Comparison of ENCODE assay signal across 22 mouse cellular contexts in the genomic region with DNA sequence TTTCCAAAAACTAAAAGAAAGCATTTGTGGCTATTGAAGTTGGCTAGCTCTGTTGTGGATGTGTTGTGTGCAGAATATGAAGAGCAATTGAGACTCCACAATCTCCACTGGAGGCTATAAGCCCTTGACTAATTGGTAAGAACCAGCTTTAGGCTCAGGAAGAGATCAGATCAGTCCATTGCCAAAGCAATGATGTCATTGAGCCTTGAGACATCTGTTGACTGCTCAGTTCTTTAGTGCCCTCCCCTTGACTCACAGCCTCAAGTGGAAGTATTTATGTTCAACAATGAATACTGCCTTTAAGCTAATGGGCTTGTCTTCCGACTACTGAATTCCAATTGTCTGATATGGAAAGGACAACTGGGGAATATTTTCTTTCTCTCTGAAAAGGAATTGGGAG.
A peak's percentile ranks its signal among the peaks of the same experiment; 100 is the strongest.
DNase-seq lines count a peak whose midpoint lies in the region; ATAC-seq and TF ChIP-seq lines count a peak whose summit lies in the region.
"Had no signal": no experiment of that assay in that cellular context is flagged by ENCODE, and none has a peak within 500 bp of the region (broad histone marks: within the 10 kb centered on the region; RNA-seq: fewer than 3 reads in every experiment).

No protein-coding gene starts in this region.

- no peak overlapping the region for H3K4me3 ChIP-seq in forebrain, embryonic 16.5 days (replicated peaks; ENCODE audit: low read length)
- no peak overlapping the region for H3K4me3 ChIP-seq in forebrain, embryonic 11.5 days (ENCODE audit: low read depth, low read length)
- no peak overlapping the region for H3K4me3 ChIP-seq in limb, embryonic 14.5 days (replicated peaks; ENCODE audit: low read length)
- H3K4me3 ChIP-seq: heart, embryonic 15.5 days; limb, embryonic 12.5 days; midbrain, embryonic 13.5 days; neural tube, embryonic 13.5 days had no signal

- H3K27ac ChIP-seq in forebrain, embryonic 16.5 days (ENCODE audit: low read length): no peak overlapping the region
- no peak overlapping the region for H3K27ac ChIP-seq in forebrain, embryonic 11.5 days (ENCODE audit: low read depth, low read length)
- H3K27ac ChIP-seq in limb, embryonic 14.5 days (replicated peaks; ENCODE audit: low read depth, low read length): no peak overlapping the region
- H3K27ac ChIP-seq: heart, embryonic 15.5 days; limb, embryonic 12.5 days; liver, embryonic 14.5 days; midbrain, embryonic 13.5 days; neural tube, embryonic 13.5 days had no signal

- no peaks in the 10 kb centered on the region for H3K9me3 ChIP-seq in forebrain, embryonic 16.5 days (ENCODE audit: control insufficient read depth, low read length)
- no peaks in the 10 kb centered on the region for H3K9me3 ChIP-seq in forebrain, embryonic 11.5 days (ENCODE audit: control insufficient read depth, low read length)
- no peaks in the 10 kb centered on the region for H3K9me3 ChIP-seq in limb, embryonic 14.5 days (ENCODE audit: control insufficient read depth, low read length)
- H3K9me3 ChIP-seq: heart, embryonic 15.5 days; limb, embryonic 12.5 days; midbrain, embryonic 13.5 days; neural tube, embryonic 13.5 days had no signal

- no peak overlapping the region for H3K9ac ChIP-seq in forebrain, embryonic 16.5 days (replicated peaks; ENCODE audit: low read depth, low read length)
- no peak overlapping the region for H3K9ac ChIP-seq in forebrain, embryonic 11.5 days (ENCODE audit: low read length)
- no peak overlapping the region for H3K9ac ChIP-seq in limb, embryonic 14.5 days (ENCODE audit: low read depth, low read length, severe bottlenecking)
- H3K9ac ChIP-seq: heart, embryonic 15.5 days; limb, embryonic 12.5 days; liver, embryonic 14.5 days; midbrain, embryonic 13.5 days; neural tube, embryonic 13.5 days had no signal

- H3K4me1 ChIP-seq in forebrain, embryonic 16.5 days (replicated peaks; ENCODE audit: control insufficient read depth, insufficient read depth, low read length): 0 out of 2 replicates have a peak, but pooled peaks cover 4% of the 10 kb centered on the region
- H3K4me1 ChIP-seq in forebrain, embryonic 11.5 days (replicated peaks; ENCODE audit: control insufficient read depth, insufficient read depth, low read length): no peaks in the 10 kb centered on the region
- no peaks in the 10 kb centered on the region for H3K4me1 ChIP-seq in limb, embryonic 14.5 days (ENCODE audit: control insufficient read depth, insufficient read depth, low read length)
- H3K4me1 ChIP-seq: heart, embryonic 15.5 days; midbrain, embryonic 13.5 days; neural tube, embryonic 13.5 days had no signal

- H3K36me3 ChIP-seq in forebrain, embryonic 16.5 days (ENCODE audit: control insufficient read depth, insufficient read depth): no peaks in the 10 kb centered on the region
- H3K36me3 ChIP-seq in forebrain, embryonic 11.5 days (ENCODE audit: control insufficient read depth, insufficient read depth, low read length): no peaks in the 10 kb centered on the region
- no peaks in the 10 kb centered on the region for H3K36me3 ChIP-seq in limb, embryonic 14.5 days (ENCODE audit: control insufficient read depth, insufficient read depth, low read length)
- H3K36me3 ChIP-seq: heart, embryonic 15.5 days; limb, embryonic 12.5 days; midbrain, embryonic 13.5 days; neural tube, embryonic 13.5 days had no signal

- peak; percentile 59 for ATAC-seq in forebrain, embryonic 16.5 days
- no peak for ATAC-seq in forebrain, embryonic 11.5 days (replicated peaks; ENCODE audit: low FRiP score)
- ATAC-seq in limb, embryonic 14.5 days (ENCODE audit: low FRiP score, low read depth): 0 out of 2 replicates have a peak, but pooled peaks have one; percentile 44
- ATAC-seq: hindbrain, embryonic 16.5 days; intestine, embryonic 16.5 days; midbrain, embryonic 13.5 days had no signal

- peak; percentile 3 for DNase-seq in adrenal gland, adult 8-10 months
- no peak for DNase-seq in adrenal gland, adult 18-20 months (ENCODE audit: low spot score in 2 of 2)
- DNase-seq in forebrain, embryonic 11.5 days (ENCODE audit: low spot score): no peak
- DNase-seq in Muller cell, postnatal 12 days (ENCODE audit: inconsistent ontology term): peak; percentile 14
- peak; percentile 64 for DNase-seq in limb, embryonic 14.5 days (ENCODE audit: low spot score)
- no peak for DNase-seq in frontal cortex, postnatal 36 days (ENCODE audit: low spot score in 2 of 2)
- DNase-seq: cerebellum, adult 11-12 months; cerebellum, postnatal 25 days; embryo, embryonic 11 days; gastrocnemius, postnatal 14 days; kidney, postnatal 4 days; layer of hippocampus, adult 9-11 months; lung, postnatal 14 days; thymus, postnatal 25 days had no signal

- no peak for TF ChIP-seq POLR2A in limb, embryonic 14.5 days (IDR thresholded peaks at IDR 0.05; ENCODE audit: borderline replicate concordance, extremely low read depth, insufficient read depth, insufficient read length)

- H3K27me3 ChIP-seq in forebrain, embryonic 16.5 days (replicated peaks; ENCODE audit: control insufficient read depth, insufficient read depth, low read length): no peaks in the 10 kb centered on the region
- H3K27me3 ChIP-seq in forebrain, embryonic 11.5 days (ENCODE audit: control insufficient read depth, insufficient read depth, low read length): no peaks in the 10 kb centered on the region
- H3K27me3 ChIP-seq in limb, embryonic 14.5 days (ENCODE audit: control insufficient read depth, insufficient read depth, low read length): no peaks in the 10 kb centered on the region
- H3K27me3 ChIP-seq: heart, embryonic 15.5 days; limb, embryonic 12.5 days; midbrain, embryonic 13.5 days; neural tube, embryonic 13.5 days had no signal

- H3K4me2 ChIP-seq in forebrain, embryonic 16.5 days (ENCODE audit: low read length): no peak overlapping the region
- no peak overlapping the region for H3K4me2 ChIP-seq in forebrain, embryonic 11.5 days (ENCODE audit: low read depth, low read length, severe bottlenecking)
- H3K4me2 ChIP-seq in limb, embryonic 14.5 days (replicated peaks; ENCODE audit: low read depth, low read length, severe bottlenecking): no peak overlapping the region
- H3K4me2 ChIP-seq: heart, embryonic 15.5 days; limb, embryonic 12.5 days; midbrain, embryonic 13.5 days; neural tube, embryonic 13.5 days had no signal

- 36% methylated on average over 1 of the region's 1 CpGs for WGBS in forebrain, embryonic 16.5 days
- WGBS in forebrain, embryonic 11.5 days: 64% methylated on average over 1 of the region's 1 CpGs
- WGBS in limb, embryonic 14.5 days: 74% methylated on average over 1 of the region's 1 CpGs

Comparison
In these comparisons a context has a peak if more than half of its experiments do, and no peak if none do; other contexts are left out.
1. DNase-seq: peak in adrenal gland, adult 8-10 months (single experiment), Muller cell, postnatal 12 days (single experiment) and limb, embryonic 14.5 days (single experiment); none in adrenal gland, adult 18-20 months (0 of 2), forebrain, embryonic 11.5 days (single experiment) and frontal cortex, postnatal 36 days (0 of 2).